Mouse (Mus musculus) forebrain, embryonic 10.5 days (tissue): ENCODE measurements around the gene Xirp1. TPM values are rescaled to one million over a fixed set of nuclear protein-coding genes. Genes with fewer than 3 reads are reported as not detected.
A peak's percentile ranks its signal among the peaks of the same experiment; 100 is the strongest.

Experiments used
- DNase-seq: peaks from one replicate; pipeline ENCODE4 v3.0.0-alpha.2; 2017; ENCODE audit warnings: low spot score; ENCODE audit errors: extremely low spot score
- H3K27ac ChIP-seq: fragments of 300-500 bp; sonication (generic); 2 replicates; pipeline ENCODE4 v1.5.1; 2016; ENCODE audit warnings: mild to moderate bottlenecking
- H3K27me3 ChIP-seq: fragments of 300-500 bp; sonication (generic); 2 replicates; pipeline ENCODE4 v1.6.1; 2016; ENCODE audit warnings: mild to moderate bottlenecking; ENCODE audit not compliant: poor library complexity, severe bottlenecking
- H3K36me3 ChIP-seq: fragments of 300-500 bp; sonication (generic); replicated peaks from 2 replicates; pipeline ENCODE4 v1.6.1; 2016; ENCODE audit warnings: mild to moderate bottlenecking, moderate library complexity
- H3K4me1 ChIP-seq: fragments of 300-500 bp; sonication (generic); 2 replicates; pipeline ENCODE4 v1.6.1; 2016
- H3K4me3 ChIP-seq: fragments of 300-500 bp; sonication (generic); 2 replicates; pipeline ENCODE4 v1.5.1; 2016; ENCODE audit warnings: mild to moderate bottlenecking, moderate library complexity
- H3K9me3 ChIP-seq: fragments of 300-500 bp; sonication (generic); 2 replicates; pipeline ENCODE4 v1.6.1; 2016; ENCODE audit warnings: mild to moderate bottlenecking, moderate library complexity
- WGBS: fragments of 180-500 bp; shearing (Covaris S2); methylation state at CpG from one replicate; pipeline ENCODE4 v1.1.7; 2016; 5-methylcytosine and 5-hydroxymethylcytosine counted together
- polyA plus RNA-seq: library from polyadenylated mRNA; unstranded; fragments of >200 nt; fragmentation: Nextera tagmentation; extraction: Ambion mirVana; gene quantifications from 2 replicates; pipeline ENCODE4 v1.2.1, GENCODE M21; 2016

Gene Xirp1
- not detected in 2 replicates for polyA plus RNA-seq

GRCm38 (mm10) chr9:120023086-120023811 lies at the start of gene Xirp1:
Gene Xirp1 (minus strand): TSS chr9:120023598.
- Histone ChIP-seq H3K9me3 (no peaks in the 10 kb centered on the region), H3K4me1 (peaks cover 22% of the 10 kb centered on the region), H3K36me3 (no peaks in the 10 kb centered on the region), H3K27ac (no peak within 1 kb of the TSS), H3K27me3 (no peaks in the 10 kb centered on the region), H3K4me3 (no peak within 1 kb of the TSS)
- no peak for DNase-seq
- 87% methylated on average over 18 of the region's 18 CpGs for WGBS

GRCm38 (mm10) chr9:120073169-120073568 lies 49.8 kb upstream of the Xirp1 start:
- Histone ChIP-seq H3K27ac (no peak overlapping the region), H3K9me3 (no peaks in the 10 kb centered on the region), H3K4me3 (no peak overlapping the region), H3K27me3 (no peaks in the 10 kb centered on the region), H3K36me3 (no peaks in the 10 kb centered on the region), H3K4me1 (0 out of 2 replicates have a peak, but pooled peaks cover 3% of the 10 kb centered on the region)
- WGBS: 35% methylated on average over 3 of the region's 3 CpGs
- DNase-seq: peak; percentile 79

GRCm38 (mm10) chr9:120071251-120071650 lies 47.9 kb upstream of the Xirp1 start:
- no peak overlapping the region for H3K4me3 ChIP-seq
- no peaks in the 10 kb centered on the region for H3K27me3 ChIP-seq
- no peak overlapping the region for H3K27ac ChIP-seq
- H3K4me1 ChIP-seq: 0 out of 2 replicates have a peak, but pooled peaks cover 3% of the 10 kb centered on the region
- WGBS: 87% methylated on average over 2 of the region's 2 CpGs
- DNase-seq: no peak
- H3K36me3 ChIP-seq: no peaks in the 10 kb centered on the region
- no peaks in the 10 kb centered on the region for H3K9me3 ChIP-seq

- peaks cover 9% of the 10 kb centered on the region; the same call in 1 of the 2 replicates for H3K4me1 ChIP-seq
- no peak within 1 kb of the TSS for H3K4me3 ChIP-seq
- DNase-seq: no peak
- no peaks in the 10 kb centered on the region for H3K36me3 ChIP-seq
- WGBS: 85% methylated on average over 11 of the region's 11 CpGs
- no peaks in the 10 kb centered on the region for H3K9me3 ChIP-seq
- H3K27ac ChIP-seq: no peak within 1 kb of the TSS
- H3K27me3 ChIP-seq: no peaks in the 10 kb centered on the region
Observed at GRCm38 (mm10) chr9:120069779-120070178, 46.4 kb upstream of the Xirp1 start, which contains the start of gene Cx3cr1. Gene Cx3cr1 (minus strand): TSS chr9:120069879.

GRCm38 (mm10) chr9:120068047-120068446 lies 44.6 kb upstream of the Xirp1 start:
- peaks cover 8% of the 10 kb centered on the region; the same call in 1 of the 2 replicates for H3K4me1 ChIP-seq
- H3K27me3 ChIP-seq: no peaks in the 10 kb centered on the region
- H3K9me3 ChIP-seq: no peaks in the 10 kb centered on the region
- WGBS: 71% methylated on average over 10 of the region's 10 CpGs
- no peak overlapping the region for H3K27ac ChIP-seq
- no peak for DNase-seq
- H3K4me3 ChIP-seq: no peak overlapping the region
- H3K36me3 ChIP-seq: no peaks in the 10 kb centered on the region

- 93% methylated on average over 2 of the region's 2 CpGs for WGBS
- DNase-seq: no peak
- H3K9me3 ChIP-seq: no peaks in the 10 kb centered on the region
- no peak overlapping the region for H3K4me3 ChIP-seq
- H3K4me1 ChIP-seq: peaks cover 6% of the 10 kb centered on the region; the same call in 1 of the 2 replicates
- no peaks in the 10 kb centered on the region for H3K27me3 ChIP-seq
- H3K27ac ChIP-seq: no peak overlapping the region
- H3K36me3 ChIP-seq: no peaks in the 10 kb centered on the region
Observed at GRCm38 (mm10) chr9:120067609-120068008, 44.2 kb upstream of the Xirp1 start.

- no peaks in the 10 kb centered on the region for H3K27me3 ChIP-seq
- 75% methylated on average over 4 of the region's 4 CpGs for WGBS
- no peaks in the 10 kb centered on the region for H3K36me3 ChIP-seq
- no peaks in the 10 kb centered on the region for H3K9me3 ChIP-seq
- no peak for DNase-seq
- H3K27ac ChIP-seq: no peak overlapping the region
- H3K4me1 ChIP-seq: peaks cover 6% of the 10 kb centered on the region; the same call in 1 of the 2 replicates
- no peak overlapping the region for H3K4me3 ChIP-seq
Observed at GRCm38 (mm10) chr9:120064317-120064716, 40.9 kb upstream of the Xirp1 start.

- Histone ChIP-seq H3K36me3 (no peaks in the 10 kb centered on the region), H3K4me1 (peaks cover 8% of the 10 kb centered on the region), H3K27ac (no peak overlapping the region), H3K9me3 (no peaks in the 10 kb centered on the region), H3K4me3 (no peak overlapping the region), H3K27me3 (no peaks in the 10 kb centered on the region)
- WGBS: 81% methylated on average over 3 of the region's 3 CpGs
- no peak for DNase-seq
Observed at GRCm38 (mm10) chr9:120058730-120059129, 35.3 kb upstream of the Xirp1 start.

GRCm38 (mm10) chr9:120056201-120056600 lies 32.8 kb upstream of the Xirp1 start:
- Histone ChIP-seq H3K4me1 (peaks cover 8% of the 10 kb centered on the region), H3K9me3 (no peaks in the 10 kb centered on the region), H3K27ac (no peak overlapping the region), H3K36me3 (no peaks in the 10 kb centered on the region), H3K27me3 (no peaks in the 10 kb centered on the region), H3K4me3 (no peak overlapping the region)
- 86% methylated on average over 9 of the region's 9 CpGs for WGBS
- no peak for DNase-seq

- Histone ChIP-seq H3K4me3 (no peak overlapping the region), H3K4me1 (peaks cover 8% of the 10 kb centered on the region), H3K9me3 (no peaks in the 10 kb centered on the region), H3K27me3 (no peaks in the 10 kb centered on the region), H3K36me3 (no peaks in the 10 kb centered on the region), H3K27ac (peak overlapping the region; percentile 40; the same call in 1 of the 2 replicates)
- 55% methylated on average over 8 of the region's 8 CpGs for WGBS
- no peak for DNase-seq
Observed at GRCm38 (mm10) chr9:120054545-120055277, 31.3 kb upstream of the Xirp1 start.

GRCm38 (mm10) chr9:120049407-120049806 lies 26.0 kb upstream of the Xirp1 start:
- no peaks in the 10 kb centered on the region for H3K9me3 ChIP-seq
- DNase-seq: no peak
- H3K4me1 ChIP-seq: no peaks in the 10 kb centered on the region
- H3K4me3 ChIP-seq: no peak overlapping the region
- H3K27me3 ChIP-seq: no peaks in the 10 kb centered on the region
- H3K27ac ChIP-seq: no peak overlapping the region
- no peaks in the 10 kb centered on the region for H3K36me3 ChIP-seq
- WGBS: 90% methylated on average over 3 of the region's 3 CpGs

- Histone ChIP-seq H3K36me3 (no peaks in the 10 kb centered on the region), H3K4me1 (no peaks in the 10 kb centered on the region), H3K27ac (no peak overlapping the region), H3K9me3 (no peaks in the 10 kb centered on the region), H3K27me3 (no peaks in the 10 kb centered on the region), H3K4me3 (no peak overlapping the region)
- 81% methylated on average over 6 of the region's 6 CpGs for WGBS
- DNase-seq: no peak
Observed at GRCm38 (mm10) chr9:120048495-120048894, 25.1 kb upstream of the Xirp1 start.

GRCm38 (mm10) chr9:120043115-120043514 lies 19.7 kb upstream of the Xirp1 start:
- peaks cover 5% of the 10 kb centered on the region for H3K9me3 ChIP-seq
- H3K4me3 ChIP-seq: no peak overlapping the region
- WGBS: 86% methylated on average over 7 of the region's 7 CpGs
- H3K27me3 ChIP-seq: no peaks in the 10 kb centered on the region
- no peaks in the 10 kb centered on the region for H3K4me1 ChIP-seq
- H3K27ac ChIP-seq: no peak overlapping the region
- no peak for DNase-seq
- H3K36me3 ChIP-seq: no peaks in the 10 kb centered on the region
